Mouse (Mus musculus): ENCODE results near the gene Unc5a.

Unc5a gene

GRCm38 (mm10) chr13:55004646-55005045 lies 55.4 kb downstream of the Unc5a start:
- peak; percentile 43 to 68 for DNase-seq

- DNase-seq = peak in 1 of 2 experiments; percentile 29
Measured at GRCm38 (mm10) chr13:55005691-55006414, 56.6 kb downstream of the Unc5a start.

- peak in 1 of 2 experiments; percentile 56 for DNase-seq
Measured at GRCm38 (mm10) chr13:55006415-55006742, 57.2 kb downstream of the Unc5a start.

GRCm38 (mm10) chr13:55008589-55008988 lies 59.4 kb downstream of the Unc5a start:
- no peak for DNase-seq

GRCm38 (mm10) chr13:55011103-55011502 lies 61.9 kb downstream of the Unc5a start:
- no peak for DNase-seq

GRCm38 (mm10) chr13:55011981-55012478 lies 62.8 kb downstream of the Unc5a start:
- peak in 1 of 2 experiments; percentile 55 for DNase-seq

GRCm38 (mm10) chr13:55013702-55014344 lies 64.6 kb downstream of the Unc5a start:
- DNase-seq = no peak

GRCm38 (mm10) chr13:55014451-55014850 lies 65.2 kb downstream of the Unc5a start:
- DNase-seq = no peak

- no peak for DNase-seq
Measured at GRCm38 (mm10) chr13:55017154-55017897, 68.1 kb downstream of the Unc5a start.

- no peak for DNase-seq
Measured at GRCm38 (mm10) chr13:55017898-55018599, 68.8 kb downstream of the Unc5a start.

GRCm38 (mm10) chr13:55018700-55019099 lies 69.5 kb downstream of the Unc5a start:
- no peak for DNase-seq

- DNase-seq = peak in 1 of 2 experiments; percentile 56
Measured at GRCm38 (mm10) chr13:55019181-55019580, 70.0 kb downstream of the Unc5a start.

- no peak for DNase-seq
Measured at GRCm38 (mm10) chr13:55020051-55020450, 70.8 kb downstream of the Unc5a start.

- DNase-seq = no peak
Measured at GRCm38 (mm10) chr13:55021194-55021779, 72.1 kb downstream of the Unc5a start, which contains the start of gene Hk3. Gene Hk3 (minus strand): TSS chr13:55021385.

GRCm38 (mm10) chr13:55022256-55022655 lies 73.0 kb downstream of the Unc5a start:
- DNase-seq = no peak

- no peak for DNase-seq
Measured at GRCm38 (mm10) chr13:55022715-55023114, 73.5 kb downstream of the Unc5a start.

- no peak for DNase-seq
Measured at GRCm38 (mm10) chr13:55024215-55024614, 75.0 kb downstream of the Unc5a start.

GRCm38 (mm10) chr13:55040016-55040415 lies 90.8 kb downstream of the Unc5a start:
- DNase-seq = no peak

GRCm38 (mm10) chr13:55047706-55048105 lies 98.5 kb downstream of the Unc5a start:
- DNase-seq = no peak

All from cerebellum, postnatal 25 days (tissue).